Mouse (Mus musculus) liver, embryonic 14.5 days (tissue): ENCODE data around the gene 3100002H09Rik. TPM values are rescaled to one million over a fixed set of nuclear protein-coding genes. Genes with fewer than 3 reads are reported as not detected.
A peak's percentile ranks its signal among the peaks of the same experiment; 100 is the strongest.

Experiments
- ATAC-seq: fragments of 200-750 bp; cut with Nextera tagmentation; 2 replicates; pipeline ENCODE4 v1.8.0; 2017; ENCODE audit warnings: moderate number of reproducible peaks, mild to moderate bottlenecking, moderate library complexity; ENCODE audit not compliant: insufficient read depth
- DNase-seq, 3 experiments: peaks; one replicate each; pipeline ENCODE4 v3.0.0-alpha.2; 2012 to 2013; ENCODE audit warnings: low read depth in 3 of 3, low spot score in 3 of 3
- H3K27ac ChIP-seq: fragments of 300-500 bp; sonication (generic); 2 replicates; pipeline ENCODE4 v1.5.1; 2014; ENCODE audit warnings: moderate library complexity, mild to moderate bottlenecking, control low read depth, inconsistent platforms
- H3K27me3 ChIP-seq: fragments of 300-500 bp; sonication (generic); 2 replicates; pipeline ENCODE4 v1.6.1; 2014; ENCODE audit warnings: mild to moderate bottlenecking, low read length, moderate library complexity; ENCODE audit not compliant: control insufficient read depth, insufficient read depth
- H3K36me3 ChIP-seq: fragments of 300-500 bp; sonication (generic); replicated peaks from 2 replicates; pipeline ENCODE4 v1.6.1; 2014; ENCODE audit warnings: low read depth; ENCODE audit not compliant: control insufficient read depth, insufficient read depth
- H3K4me1 ChIP-seq, 2 experiments: fragments of 200-500 bp in 1 of 2; fragments of 300-500 bp in 1 of 2; sonication (generic) in 1 of 2; replicated peaks; 2 replicates each; pipeline ENCODE4 v1.6.1; 2012 to 2014; ENCODE audit warnings: antibody characterized with exemption in 1 of 2, inconsistent platforms in 1 of 2, low read length in 1 of 2; ENCODE audit not compliant: control insufficient read depth in 2 of 2, insufficient read depth in 2 of 2
- H3K4me2 ChIP-seq: fragments of 300-500 bp; sonication (generic); 2 replicates; pipeline ENCODE4 v1.6.1; 2014; ENCODE audit warnings: low read depth, mild to moderate bottlenecking, control low read depth, moderate library complexity
- H3K4me3 ChIP-seq, 2 experiments: fragments of 200-500 bp in 1 of 2; fragments of 300-500 bp in 1 of 2; sonication (generic) in 1 of 2; 2 replicates each; pipeline ENCODE4 v1.5.1; 2012 to 2014; ENCODE audit warnings: low read depth in 2 of 2, low read length in 2 of 2, mild to moderate bottlenecking in 2 of 2, control low read depth in 1 of 2, inconsistent platforms in 1 of 2, moderate library complexity in 1 of 2; ENCODE audit not compliant: insufficient read depth in 1 of 2
- H3K9ac ChIP-seq: fragments of 300-500 bp; sonication (generic); replicated peaks from 2 replicates; pipeline ENCODE4 v1.6.1; 2014; ENCODE audit warnings: mild to moderate bottlenecking, control low read depth, moderate library complexity
- H3K9me3 ChIP-seq: fragments of 300-500 bp; sonication (generic); 2 replicates; pipeline ENCODE4 v1.6.1; 2016; ENCODE audit warnings: low read length, mixed read lengths; ENCODE audit not compliant: control insufficient read depth
- CTCF ChIP-seq: IDR thresholded peaks from 2 replicates; pipeline ENCODE4 v1.5.1; 2016; ENCODE audit warnings: antibody characterized with exemption, low read depth, control low read depth
- EP300 ChIP-seq: IDR thresholded peaks from 2 replicates; pipeline ENCODE4 v1.6.1; 2016; ENCODE audit warnings: antibody characterized with exemption, low read depth
- WGBS: fragments of 180-500 bp; shearing (Covaris S2); extraction: QIAGEN DNeasy Blood & Tissue Kit; methylation state at CpG from one replicate; pipeline ENCODE4 v1.1.7; 2014; ENCODE audit not compliant: insufficient replicate concordance; 5-methylcytosine and 5-hydroxymethylcytosine counted together
- polyA plus RNA-seq, 2 experiments: library from polyadenylated mRNA; depleted of rRNA in 1 of 2; stranded (reverse) in 1 of 2; unstranded in 1 of 2; fragments of >200 nt; fragmentation: Nextera tagmentation in 1 of 2; extraction: Ambion mirVana in 1 of 2; gene quantifications; 2 replicates each; pipeline versions ENCODE4 v1.2.1 to v1.2.3; 2012 to 2014

Gene 3100002H09Rik
- polyA plus RNA-seq, 2 experiments: not detected

GRCm38 (mm10) chr4:124656854-124657650, 46.4 kb upstream of the 3100002H09Rik start:
- H3K4me3 ChIP-seq: peak overlapping the region; percentile 25 to 52; a peak in 3 of 4 replicates
- H3K4me2 ChIP-seq: peak overlapping the region; percentile 73
- H3K4me1 ChIP-seq: no peaks in the 10 kb centered on the region
- H3K27ac ChIP-seq: no peak overlapping the region
- TF ChIP-seq EP300 (no peak), CTCF (no peak)
- DNase-seq (peak; percentile 20 to 30 (median 22)), ATAC-seq (peak; percentile 81)
- peaks cover 98% of the 10 kb centered on the region for H3K27me3 ChIP-seq
- H3K9me3 ChIP-seq: no peaks in the 10 kb centered on the region
- H3K9ac ChIP-seq: no peak overlapping the region
- H3K36me3 ChIP-seq: no peaks in the 10 kb centered on the region
- under 1% methylated on average over 90 of the region's 92 CpGs for whole genome bisulfite sequencing

- H3K27ac ChIP-seq: no peak within 1 kb of the TSS
- DNase-seq (no peak), ATAC-seq (no peak)
- 4% methylated on average over 15 of the region's 15 CpGs for WGBS
- H3K4me3 ChIP-seq: peak within 1 kb of the TSS; percentile 25 to 52; a peak in 3 of 4 replicates
- peak within 1 kb of the TSS; percentile 73 for H3K4me2 ChIP-seq
- no peaks in the 10 kb centered on the region for H3K9me3 ChIP-seq
- peaks cover 95% of the 10 kb centered on the region for H3K27me3 ChIP-seq
- no peak within 1 kb of the TSS for H3K9ac ChIP-seq
- no peak for TF ChIP-seq CTCF
- no peak for TF ChIP-seq EP300
- H3K36me3 ChIP-seq: no peaks in the 10 kb centered on the region
- H3K4me1 ChIP-seq: no peaks in the 10 kb centered on the region
Observed at GRCm38 (mm10) chr4:124656518-124656853, 45.9 kb upstream of the 3100002H09Rik start, which contains the start of gene Pou3f1. Gene Pou3f1 (plus strand): TSS chr4:124656807.

- Histone ChIP-seq H3K9me3 (no peaks in the 10 kb centered on the region), H3K9ac (no peak overlapping the region), H3K27me3 (peaks cover 66% of the 10 kb centered on the region), H3K4me3 (no peak overlapping the region), H3K4me2 (no peak overlapping the region), H3K36me3 (no peaks in the 10 kb centered on the region), H3K4me1 (no peaks in the 10 kb centered on the region), H3K27ac (no peak overlapping the region)
- 11% methylated on average over 9 of the region's 9 CpGs for WGBS
- TF ChIP-seq CTCF (0 out of 2 replicates have a peak, but pooled peaks have one; percentile 1), EP300 (no peak)
- DNase-seq (no peak), ATAC-seq (no peak)
Observed at GRCm38 (mm10) chr4:124652886-124653285, 42.3 kb upstream of the 3100002H09Rik start.

- no peaks in the 10 kb centered on the region for H3K9me3 ChIP-seq
- no peak overlapping the region for H3K9ac ChIP-seq
- no peak overlapping the region for H3K4me3 ChIP-seq
- no peak for ATAC-seq
- peaks cover 23% of the 10 kb centered on the region for H3K27me3 ChIP-seq
- no peak for DNase-seq
- no peaks in the 10 kb centered on the region for H3K36me3 ChIP-seq
- H3K4me2 ChIP-seq: no peak overlapping the region
- H3K27ac ChIP-seq: no peak overlapping the region
- TF ChIP-seq CTCF (no peak), EP300 (no peak)
- 52% methylated on average over 5 of the region's 5 CpGs for WGBS
- peaks cover 14 to 23% of the 10 kb centered on the region in 2 experiments for H3K4me1 ChIP-seq
Observed at GRCm38 (mm10) chr4:124647909-124648308, 37.3 kb upstream of the 3100002H09Rik start.

- 7% methylated on average over 8 of the region's 8 CpGs for WGBS
- Histone ChIP-seq H3K4me1 (peaks cover 14 to 23% of the 10 kb centered on the region in 2 experiments), H3K4me3 (no peak overlapping the region), H3K9ac (no peak overlapping the region), H3K27me3 (peaks cover 15% of the 10 kb centered on the region), H3K27ac (no peak overlapping the region), H3K4me2 (peak overlapping the region; percentile 34), H3K36me3 (no peaks in the 10 kb centered on the region), H3K9me3 (no peaks in the 10 kb centered on the region)
- TF ChIP-seq EP300: no peak
- no peak for TF ChIP-seq CTCF
- no peak for DNase-seq
- ATAC-seq: no peak
Observed at GRCm38 (mm10) chr4:124646591-124646990, 36.0 kb upstream of the 3100002H09Rik start.
